Mouse (Mus musculus): Measurements from ENCODE around the gene Bcl7b. TPM values are rescaled to one million over a fixed set of nuclear protein-coding genes. Genes with fewer than 3 reads are reported as not detected.

Gene Bcl7b
- 10 to 100 TPM; 72.6 to 77.5 TPM for total RNA-seq (2021)
- long read RNA-seq, experiment 1, transcript Bcl7b-202 (3 exons, 564 nt) = minor isoform, 21 of 184 reads
- long read RNA-seq, experiment 1, transcript Bcl7b-201 (6 exons, 1,758 nt) = major isoform, 146 of 184 reads
- long read RNA-seq, experiment 1, partial matches to known transcripts = 4 of 184 reads
- long read RNA-seq, experiment 1, other reads (novel, unspliced or antisense) = 13 of 184 reads
- long read RNA-seq, experiment 2, transcript Bcl7b-202 (3 exons, 564 nt) = minor isoform, 7 of 58 reads
- long read RNA-seq, experiment 2, transcript Bcl7b-201 (6 exons, 1,758 nt) = major isoform, 42 of 58 reads
- long read RNA-seq, experiment 2, partial matches to known transcripts = 8 of 58 reads
- long read RNA-seq, experiment 2, other reads (novel, unspliced or antisense) = 1 of 58 reads

- DNase-seq = peak; percentile 97 to 98
Observed at GRCm38 (mm10) chr5:135168063-135169062, at the start of gene Bcl7b. Gene Bcl7b (plus strand): TSS chr5:135168283.

GRCm38 (mm10) chr5:135118589-135119081 is 49.4 kb upstream of the Bcl7b start:
- peak; percentile 71 to 79 for DNase-seq

GRCm38 (mm10) chr5:135120753-135121152 is 47.3 kb upstream of the Bcl7b start:
- no peak for DNase-seq

- no peak for DNase-seq
Observed at GRCm38 (mm10) chr5:135126121-135126520, 42.0 kb upstream of the Bcl7b start.

GRCm38 (mm10) chr5:135127669-135128068 is 40.4 kb upstream of the Bcl7b start:
- DNase-seq = no peak

GRCm38 (mm10) chr5:135129747-135130146 is 38.3 kb upstream of the Bcl7b start:
- no peak for DNase-seq

GRCm38 (mm10) chr5:135133736-135134405 is 34.2 kb upstream of the Bcl7b start:
- DNase-seq = peak; percentile 22 to 42

GRCm38 (mm10) chr5:135134534-135134933 is 33.5 kb upstream of the Bcl7b start:
- DNase-seq = peak; percentile 45 to 64

- no peak for DNase-seq
Observed at GRCm38 (mm10) chr5:135139881-135140280, 28.2 kb upstream of the Bcl7b start.

- DNase-seq = no peak
Observed at GRCm38 (mm10) chr5:135144469-135144868, 23.6 kb upstream of the Bcl7b start.

- no peak for DNase-seq
Observed at GRCm38 (mm10) chr5:135145532-135145931, 22.6 kb upstream of the Bcl7b start.

- no peak for DNase-seq
Observed at GRCm38 (mm10) chr5:135145955-135146354, 22.1 kb upstream of the Bcl7b start.

- no peak for DNase-seq
Observed at GRCm38 (mm10) chr5:135148715-135149052, 19.4 kb upstream of the Bcl7b start.

GRCm38 (mm10) chr5:135149053-135149819 is 18.8 kb upstream of the Bcl7b start, which contains the start of gene Tbl2:
Gene Tbl2 (plus strand): TSS chr5:135149657.
- peak; percentile 99 for DNase-seq

- DNase-seq = no peak
Observed at GRCm38 (mm10) chr5:135149820-135150178, 18.3 kb upstream of the Bcl7b start.

GRCm38 (mm10) chr5:135156496-135156895 is 11.6 kb upstream of the Bcl7b start:
- no peak for DNase-seq

- peak; percentile 46 to 60 for DNase-seq
Observed at GRCm38 (mm10) chr5:135161221-135161620, 6.9 kb upstream of the Bcl7b start.

- no peak for DNase-seq
Observed at GRCm38 (mm10) chr5:135161650-135162049, 6.4 kb upstream of the Bcl7b start.

GRCm38 (mm10) chr5:135162361-135162760 is 5.7 kb upstream of the Bcl7b start:
- DNase-seq = no peak

- no peak for DNase-seq
Observed at GRCm38 (mm10) chr5:135162821-135163220, 5.3 kb upstream of the Bcl7b start.

GRCm38 (mm10) chr5:135166909-135167308 is 1.2 kb upstream of the Bcl7b start:
- DNase-seq = no peak

All from adrenal gland, postnatal 36 days (tissue).